Mouse (Mus musculus): Measurements from ENCODE around the gene Hist1h2ad. TPM values are rescaled to one million over a fixed set of nuclear protein-coding genes. Genes with fewer than 3 reads are reported as not detected.

The Hist1h2ad gene
- not detected in 2 replicates for total RNA-seq (2014; fragmentation: Nextera tagmentation)
- total RNA-seq (2017), result 685 and 1,721 TPM in 2 replicates

DNA sequence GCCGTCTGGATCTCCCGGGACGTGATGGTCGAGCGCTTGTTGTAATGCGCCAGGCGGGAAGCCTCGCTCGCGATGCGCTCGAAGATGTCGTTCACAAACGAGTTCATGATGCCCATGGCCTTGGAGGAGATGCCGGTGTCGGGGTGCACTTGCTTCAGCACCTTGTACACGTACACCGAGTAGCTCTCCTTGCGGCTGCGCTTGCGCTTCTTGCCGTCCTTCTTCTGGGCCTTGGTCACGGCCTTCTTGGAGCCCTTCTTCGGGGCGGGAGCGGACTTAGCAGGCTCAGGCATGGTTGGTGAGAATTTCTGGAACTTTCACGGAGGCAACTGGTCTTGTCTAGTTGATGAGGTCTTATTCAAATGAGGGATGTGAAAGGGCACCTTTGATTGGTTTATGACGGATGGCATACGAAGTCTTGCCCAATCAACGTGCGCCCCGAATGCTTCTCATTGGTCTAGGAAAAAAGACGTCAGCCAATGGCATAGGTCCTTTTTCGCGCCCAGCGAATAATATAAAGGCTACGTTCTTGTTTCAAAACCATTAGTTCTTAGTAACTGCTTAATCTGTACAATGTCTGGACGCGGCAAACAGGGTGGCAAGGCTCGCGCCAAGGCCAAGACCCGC, at the start of gene Hist1h2ad, which contains the start of gene Hist1h2bf:
Gene Hist1h2ad, plus strand, starts transcription at position 484 of the 627 bp plus-strand sequence.
Gene Hist1h2bf, minus strand, starts transcription at position 299 of the 627 bp plus-strand sequence.
- ATAC-seq (replicated peaks; ENCODE audit: poor library complexity, severe bottlenecking), result peak; percentile 67

- peak; percentile 60 for ATAC-seq (replicated peaks; ENCODE audit: poor library complexity, severe bottlenecking)
Observed at GRCm38 (mm10) chr13:23524654-23525053, 49.5 kb upstream of the Hist1h2ad start.

DNA sequence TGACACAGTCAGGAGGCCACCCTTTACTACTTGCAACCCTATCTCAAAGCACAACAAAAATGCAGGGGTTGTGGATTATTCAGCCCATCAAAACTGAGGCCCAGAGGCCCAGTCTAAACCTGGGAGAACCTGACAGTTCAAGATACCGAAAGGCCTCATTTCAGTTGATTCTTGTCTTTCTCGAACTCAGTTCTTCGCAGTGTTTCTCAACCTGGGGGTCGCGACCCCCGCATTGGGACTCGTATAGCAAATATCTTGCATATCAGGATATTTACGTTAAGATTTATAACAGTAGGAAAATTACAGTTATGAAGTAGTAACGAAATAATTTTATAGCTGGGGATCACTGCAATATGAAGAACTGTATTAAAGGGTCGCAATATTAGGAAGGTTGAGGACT, 48.3 kb upstream of the Hist1h2ad start:
- no peak for ATAC-seq (replicated peaks; ENCODE audit: poor library complexity, severe bottlenecking)

DNA sequence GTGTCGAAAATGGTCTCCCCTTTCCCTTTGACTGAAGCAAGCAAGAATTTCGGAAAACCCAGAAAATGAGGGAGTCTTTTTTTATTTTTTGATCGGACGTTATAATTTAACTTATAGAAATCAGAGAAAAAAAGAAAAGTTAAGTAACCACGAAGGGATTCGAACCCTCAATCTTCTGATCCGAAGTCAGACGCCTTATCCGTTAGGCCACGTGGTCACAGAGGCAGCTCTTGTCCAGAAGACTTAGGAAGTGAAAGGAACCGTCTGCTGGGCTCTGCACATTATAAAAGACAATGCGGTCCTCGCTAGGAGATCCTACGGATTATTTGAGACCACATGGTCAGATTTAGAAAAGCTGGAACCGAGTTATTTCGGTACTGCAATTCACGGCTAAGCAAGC, 47.9 kb upstream of the Hist1h2ad start:
- ATAC-seq (replicated peaks; ENCODE audit: poor library complexity, severe bottlenecking), result peak; percentile 35

DNA sequence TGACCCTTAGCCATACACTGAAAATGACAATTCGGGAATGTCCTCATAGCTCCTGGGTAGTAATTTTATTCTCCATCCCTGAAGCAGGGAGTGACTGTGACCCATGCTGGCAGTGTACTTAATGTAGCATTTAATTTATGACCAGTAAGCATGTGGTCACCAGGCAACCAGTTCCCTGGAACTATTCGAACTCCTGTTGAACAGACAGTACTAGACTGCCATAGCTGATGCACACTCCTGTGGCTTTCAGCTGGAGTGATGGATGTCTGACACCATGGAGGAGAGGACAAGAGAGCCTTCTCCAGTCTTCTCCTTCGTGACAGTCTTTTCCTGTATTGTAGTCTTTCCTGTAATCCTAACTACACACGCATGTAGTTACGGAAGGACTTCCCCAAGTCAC, 45.2 kb upstream of the Hist1h2ad start:
- ATAC-seq (replicated peaks; ENCODE audit: poor library complexity, severe bottlenecking), result no peak

- no peak for ATAC-seq (replicated peaks; ENCODE audit: poor library complexity, severe bottlenecking)
Observed at GRCm38 (mm10) chr13:23529480-23530165, 44.6 kb upstream of the Hist1h2ad start.

DNA sequence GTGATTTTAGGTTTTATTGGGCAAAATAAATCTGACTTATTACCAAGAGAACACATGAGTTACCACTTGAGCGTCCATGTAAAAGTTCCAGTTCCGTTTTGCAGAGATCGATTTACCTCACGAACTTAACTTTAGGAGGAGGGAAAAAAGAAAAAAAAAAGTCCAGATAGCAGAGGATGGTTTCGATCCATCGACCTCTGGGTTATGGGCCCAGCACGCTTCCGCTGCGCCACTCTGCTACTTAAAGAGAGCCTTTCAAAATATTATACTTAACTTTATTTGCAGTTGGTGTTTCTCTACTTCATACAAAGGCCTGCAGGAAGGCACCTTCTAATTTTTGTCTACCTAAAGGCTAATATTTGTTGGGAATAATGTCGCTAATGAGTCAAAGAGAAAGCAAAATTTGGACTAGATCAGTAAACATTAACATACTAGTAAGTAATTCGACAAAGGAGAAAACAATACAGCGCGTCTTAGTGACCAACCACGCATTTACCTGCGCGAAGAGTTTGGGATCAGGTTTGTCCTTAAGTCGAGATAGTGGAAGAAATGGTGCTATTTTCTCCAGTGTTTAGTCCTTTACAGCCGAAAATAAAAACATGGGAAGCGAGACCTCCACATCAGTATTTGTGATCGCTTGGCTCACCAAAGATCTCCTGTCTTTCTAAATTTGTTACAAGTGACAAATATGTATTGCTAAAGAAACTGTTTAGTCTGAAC, 43.8 kb upstream of the Hist1h2ad start:
- ATAC-seq (replicated peaks; ENCODE audit: poor library complexity, severe bottlenecking), result no peak

DNA sequence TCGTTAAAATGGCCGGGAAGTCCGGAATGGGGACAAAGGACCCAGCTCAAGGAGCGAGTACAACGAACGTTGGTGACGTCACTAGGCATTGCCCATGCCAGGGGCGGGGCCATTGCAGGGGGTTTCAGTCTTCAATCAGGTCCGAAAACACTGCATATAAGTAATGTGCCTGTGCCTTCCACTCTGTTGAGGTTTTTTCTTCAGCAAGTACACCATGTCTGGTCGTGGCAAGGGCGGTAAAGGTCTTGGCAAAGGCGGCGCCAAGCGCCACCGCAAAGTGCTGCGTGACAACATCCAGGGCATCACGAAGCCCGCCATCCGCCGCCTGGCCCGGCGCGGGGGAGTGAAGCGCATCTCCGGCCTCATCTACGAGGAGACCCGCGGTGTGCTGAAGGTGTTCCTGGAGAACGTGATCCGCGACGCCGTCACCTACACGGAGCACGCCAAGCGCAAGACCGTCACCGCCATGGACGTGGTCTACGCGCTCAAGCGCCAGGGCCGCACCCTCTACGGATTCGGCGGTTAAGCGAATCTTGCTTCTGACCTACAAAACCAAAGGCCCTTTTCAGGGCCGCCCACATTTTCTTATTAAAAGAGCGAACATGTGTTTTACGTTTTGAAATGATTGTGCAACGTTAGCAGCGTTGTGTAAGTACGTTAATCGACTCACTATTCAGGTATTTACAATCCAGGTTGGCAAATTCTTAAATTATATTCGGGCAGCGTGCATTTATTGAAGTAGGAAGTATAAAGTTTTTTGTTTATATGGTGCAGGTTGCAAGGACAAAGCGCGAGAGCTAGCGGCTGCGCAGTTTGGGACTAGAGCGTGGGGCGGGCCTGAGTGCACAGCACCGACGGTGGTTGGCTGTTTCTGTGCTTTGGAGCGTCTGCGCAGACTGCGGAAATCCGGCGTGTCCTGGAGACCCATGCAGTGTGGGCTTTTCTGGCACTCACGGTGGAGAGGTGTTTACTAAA, 43.0 kb upstream of the Hist1h2ad start, which contains the start of gene Hist1h4h:
Gene Hist1h4h, plus strand, starts transcription at position 150 of the 975 bp plus-strand sequence.
- peak; percentile 62 for ATAC-seq (replicated peaks; ENCODE audit: poor library complexity, severe bottlenecking)

DNA sequence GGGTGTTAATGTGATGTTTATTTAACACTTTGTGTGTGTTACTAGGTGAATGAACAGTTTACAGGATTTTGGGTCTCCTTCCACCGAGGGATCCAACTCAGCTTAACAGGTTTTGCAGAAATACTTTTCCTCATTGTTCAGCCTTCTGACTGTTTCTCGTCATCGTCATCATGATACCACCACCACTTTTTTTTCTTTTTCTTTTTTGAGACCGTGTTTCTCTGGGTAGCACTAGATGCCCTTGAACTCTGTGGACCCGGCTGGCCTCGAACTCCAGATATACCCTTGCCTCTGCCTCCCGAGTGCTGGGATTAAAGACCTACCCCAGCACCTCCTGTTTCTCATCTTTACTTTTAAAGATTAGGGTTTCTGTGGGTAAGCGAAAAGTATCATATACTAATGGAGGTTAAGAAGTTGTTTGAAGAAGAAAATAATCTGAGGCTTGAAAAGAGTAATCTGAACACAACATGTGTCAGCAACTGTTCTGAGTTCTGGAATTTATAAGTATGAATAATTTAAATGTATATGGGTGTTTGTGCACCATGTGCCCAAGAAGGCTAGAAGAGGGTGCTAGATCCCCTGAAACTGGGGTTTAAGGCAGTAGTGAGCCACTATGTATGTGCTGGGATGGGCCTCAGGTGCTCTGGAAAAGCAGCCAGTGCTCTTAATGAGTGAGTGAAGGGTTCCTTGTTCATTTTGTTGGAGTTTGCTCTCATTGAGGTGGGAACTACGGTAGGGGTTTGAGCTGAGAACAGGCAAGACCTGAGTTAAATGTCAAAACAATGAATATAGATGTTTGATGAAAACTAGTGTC, 41.7 kb upstream of the Hist1h2ad start:
- ATAC-seq (replicated peaks; ENCODE audit: poor library complexity, severe bottlenecking), result no peak

GRCm38 (mm10) chr13:23533560-23534367, 40.4 kb upstream of the Hist1h2ad start, which contains the start of gene Hist1h2af:
Hist1h2af (plus strand) TSS chr13:23533906.
- peak; percentile 28 for ATAC-seq (replicated peaks; ENCODE audit: poor library complexity, severe bottlenecking)

- peak; percentile 7; the same call in 1 of the 2 replicates for ATAC-seq (replicated peaks; ENCODE audit: poor library complexity, severe bottlenecking)
Observed at GRCm38 (mm10) chr13:23534368-23535131, 39.6 kb upstream of the Hist1h2ad start.

GRCm38 (mm10) chr13:23535137-23536075, 38.8 kb upstream of the Hist1h2ad start, which contains the start of gene Hist1h3g:
Hist1h3g (plus strand) TSS chr13:23535422.
- ATAC-seq (replicated peaks; ENCODE audit: poor library complexity, severe bottlenecking), result peak; percentile 65

DNA sequence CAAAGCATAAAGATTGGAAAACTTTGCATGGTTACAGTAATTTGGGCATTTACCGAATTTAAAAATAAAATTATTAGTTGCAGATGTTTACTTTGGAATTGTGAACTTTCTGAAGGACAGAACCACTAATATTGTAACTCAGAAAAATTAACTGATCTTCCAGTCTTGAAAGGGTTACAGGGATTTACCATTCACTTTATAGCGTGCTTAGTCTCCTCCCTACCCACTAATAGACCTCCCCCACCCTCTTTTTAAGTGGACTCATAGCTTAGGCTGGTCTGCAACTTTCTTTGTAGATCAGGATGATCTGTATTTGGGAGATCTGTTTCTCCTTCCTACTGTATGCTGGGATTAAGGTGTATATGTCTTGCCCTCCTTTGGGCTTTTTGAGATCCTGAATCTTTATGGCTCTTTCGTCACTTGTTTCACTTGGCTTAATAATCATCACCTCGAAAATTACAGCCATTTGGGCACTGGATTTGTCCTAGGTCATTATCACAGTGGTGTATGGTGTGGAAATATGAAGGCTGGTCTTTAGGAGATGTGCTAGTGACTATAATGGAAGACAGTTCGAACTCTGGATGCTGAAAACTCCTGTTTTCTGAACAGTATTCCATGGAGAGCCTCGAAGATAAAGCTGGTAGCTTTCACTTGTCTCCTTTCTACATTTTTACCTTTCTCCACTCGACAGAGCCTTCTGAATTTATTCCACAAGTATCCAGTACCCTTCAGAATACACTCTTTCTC, 37.9 kb upstream of the Hist1h2ad start:
- no peak for ATAC-seq (replicated peaks; ENCODE audit: poor library complexity, severe bottlenecking)

- ATAC-seq (replicated peaks; ENCODE audit: poor library complexity, severe bottlenecking), result no peak
Observed at GRCm38 (mm10) chr13:23537006-23537710, 37.0 kb upstream of the Hist1h2ad start.

GRCm38 (mm10) chr13:23538249-23538648, 35.9 kb upstream of the Hist1h2ad start:
- ATAC-seq (replicated peaks; ENCODE audit: poor library complexity, severe bottlenecking), result peak; percentile 28
